Mouse (Mus musculus) liver, postnatal 0 days (tissue): ENCODE results near the gene Wdr17.

Experiments used
- CTCF ChIP-seq: sonication (generic); IDR thresholded peaks from 2 replicates; pipeline ENCODE4 v1.5.1; 2016; ENCODE audit warnings: antibody characterized with exemption, low read depth
- EP300 ChIP-seq: IDR thresholded peaks from 2 replicates; pipeline ENCODE4 v1.6.1; 2016; ENCODE audit warnings: antibody characterized with exemption, low read depth, mild to moderate bottlenecking

GRCm38 (mm10) chr8:54792699-54793061 lies 94.3 kb downstream of the Wdr17 start:
- TF ChIP-seq EP300 (no peak), CTCF (no peak)
